Mouse (Mus musculus) liver, embryonic 18 days (tissue): ENCODE data around the gene Pgap3. TPM values are rescaled to one million over a fixed set of nuclear protein-coding genes. Genes with fewer than 3 reads are reported as not detected.

ENCODE experiments used
- polyA plus RNA-seq: library from polyadenylated mRNA; depleted of rRNA; stranded (reverse); fragments of >200 nt; gene quantifications from 2 replicates; pipeline ENCODE4 v1.2.3, GENCODE M21; 2012; rRNA removed

The Pgap3 gene
- 3.2 and 3.8 TPM in 2 replicates for polyA plus RNA-seq

DNA sequence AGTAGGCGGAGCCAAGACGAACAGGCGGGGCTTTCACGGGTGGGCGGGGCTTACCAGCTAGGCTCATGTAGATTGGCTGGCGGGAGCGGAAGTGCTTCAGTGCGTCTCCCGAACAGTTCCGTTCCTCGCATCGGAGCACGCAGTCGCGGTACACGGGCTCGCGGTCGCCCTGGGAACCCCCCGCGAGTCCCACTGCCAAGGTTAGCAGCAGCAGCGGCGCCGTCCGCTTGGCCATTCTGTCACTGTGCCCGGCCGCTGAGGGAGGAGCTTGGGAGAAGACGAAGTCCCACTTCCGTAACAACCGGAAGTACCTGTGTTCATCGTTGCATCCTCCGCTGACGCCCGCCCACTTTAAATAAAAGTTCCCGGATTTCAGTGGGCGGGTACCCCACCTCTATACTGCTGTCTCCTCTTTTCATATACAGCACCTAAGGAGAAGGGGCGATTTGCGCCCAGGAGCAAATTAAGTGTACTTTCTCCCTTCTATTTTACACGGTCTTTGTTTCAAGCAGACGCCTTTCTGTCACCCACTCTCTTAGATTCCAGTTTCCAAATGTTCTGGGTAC lies at the start of gene Pgap3:
TSS of gene Pgap3 (minus strand) at position 330 of the 566 bp plus-strand sequence.

DNA sequence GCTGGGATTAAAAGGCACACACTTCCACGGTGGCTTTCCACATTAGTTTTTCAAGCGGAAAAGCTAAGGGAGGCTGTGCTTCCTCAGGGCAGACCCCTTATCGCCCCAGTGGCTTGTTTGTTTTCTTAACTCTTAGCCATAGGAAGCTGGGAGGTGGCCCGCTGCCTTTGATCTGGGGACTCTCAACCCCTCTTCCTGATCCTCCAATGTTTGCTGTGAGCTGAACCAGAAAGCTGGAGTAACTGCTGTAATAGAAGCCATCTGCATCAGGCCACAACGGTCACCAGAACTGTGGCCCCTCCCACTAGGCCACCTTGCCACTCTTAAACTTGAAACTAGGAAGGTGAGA lies 45.9 kb upstream of the Pgap3 start, which contains the start of gene Grb7:
TSS of gene Grb7 (plus strand) at position 182 of the 349 bp plus-strand sequence.

DNA sequence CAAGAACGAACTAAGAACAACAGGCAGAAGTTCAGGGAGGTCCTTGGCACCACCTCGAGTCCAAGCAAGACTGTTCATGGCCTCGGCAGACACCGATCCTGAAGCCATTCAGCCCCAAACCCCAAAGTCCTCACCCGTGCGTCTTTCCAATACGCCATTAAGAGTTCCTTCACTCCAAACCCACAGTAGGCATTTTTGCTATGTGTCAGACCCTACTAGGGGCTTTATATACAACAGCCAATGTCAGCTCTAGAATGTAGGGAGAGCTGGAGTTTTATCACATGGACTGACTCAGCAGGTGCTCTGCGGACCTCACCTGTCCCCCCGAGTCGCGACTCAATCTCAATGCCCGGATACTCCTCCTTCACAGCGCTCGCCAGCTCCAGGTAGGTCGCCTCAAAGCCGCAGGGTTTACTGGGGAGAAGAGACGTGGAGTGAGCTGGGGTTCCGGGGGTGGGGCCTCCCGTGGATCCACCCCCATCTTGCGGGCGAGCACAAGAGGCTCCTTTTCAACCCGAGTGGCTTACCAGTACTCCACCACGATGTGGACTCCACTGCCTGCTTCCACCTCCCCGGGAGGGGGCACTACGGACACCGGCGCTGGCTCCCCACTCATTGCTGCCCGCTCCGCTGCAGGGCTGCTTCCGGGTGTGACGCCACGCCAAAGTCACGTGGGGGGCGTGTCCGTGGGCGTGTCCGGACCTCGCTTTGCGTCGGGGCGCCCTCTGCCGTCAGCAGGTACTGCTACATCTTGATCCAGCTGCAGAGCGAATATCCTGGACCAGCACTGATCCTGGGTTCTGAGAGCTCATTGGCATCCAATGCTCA lies 38.3 kb upstream of the Pgap3 start, which contains the start of gene Mien1:
TSS of gene Mien1 (minus strand) at position 661 of the 828 bp plus-strand sequence.

DNA sequence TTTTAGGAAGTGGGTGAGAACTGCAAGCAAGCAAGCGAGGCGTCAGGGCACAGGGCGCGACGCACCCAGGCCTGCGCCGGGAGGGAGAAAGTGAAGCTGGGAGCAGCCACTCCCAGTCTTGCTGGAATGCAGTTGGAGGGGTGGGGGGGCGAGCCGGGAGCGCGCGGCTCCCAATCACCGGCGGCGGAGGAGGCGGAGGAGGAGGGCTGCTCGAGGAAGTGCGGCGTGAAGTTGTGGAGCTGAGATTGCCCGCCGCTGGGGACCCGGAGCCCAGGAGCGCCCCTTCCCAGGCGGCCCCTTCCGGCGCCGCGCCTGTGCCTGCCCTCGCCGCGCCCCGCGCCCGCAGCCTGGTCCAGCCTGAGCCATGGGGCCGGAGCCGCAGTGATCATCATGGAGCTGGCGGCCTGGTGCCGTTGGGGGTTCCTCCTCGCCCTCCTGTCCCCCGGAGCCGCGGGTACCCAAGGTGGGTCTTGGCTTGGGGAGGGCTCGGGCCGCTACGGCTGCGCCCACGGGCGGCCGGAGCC lies 12.0 kb upstream of the Pgap3 start, which contains the start of gene Erbb2:
TSS of gene Erbb2 (plus strand) at position 198 of the 524 bp plus-strand sequence.

DNA sequence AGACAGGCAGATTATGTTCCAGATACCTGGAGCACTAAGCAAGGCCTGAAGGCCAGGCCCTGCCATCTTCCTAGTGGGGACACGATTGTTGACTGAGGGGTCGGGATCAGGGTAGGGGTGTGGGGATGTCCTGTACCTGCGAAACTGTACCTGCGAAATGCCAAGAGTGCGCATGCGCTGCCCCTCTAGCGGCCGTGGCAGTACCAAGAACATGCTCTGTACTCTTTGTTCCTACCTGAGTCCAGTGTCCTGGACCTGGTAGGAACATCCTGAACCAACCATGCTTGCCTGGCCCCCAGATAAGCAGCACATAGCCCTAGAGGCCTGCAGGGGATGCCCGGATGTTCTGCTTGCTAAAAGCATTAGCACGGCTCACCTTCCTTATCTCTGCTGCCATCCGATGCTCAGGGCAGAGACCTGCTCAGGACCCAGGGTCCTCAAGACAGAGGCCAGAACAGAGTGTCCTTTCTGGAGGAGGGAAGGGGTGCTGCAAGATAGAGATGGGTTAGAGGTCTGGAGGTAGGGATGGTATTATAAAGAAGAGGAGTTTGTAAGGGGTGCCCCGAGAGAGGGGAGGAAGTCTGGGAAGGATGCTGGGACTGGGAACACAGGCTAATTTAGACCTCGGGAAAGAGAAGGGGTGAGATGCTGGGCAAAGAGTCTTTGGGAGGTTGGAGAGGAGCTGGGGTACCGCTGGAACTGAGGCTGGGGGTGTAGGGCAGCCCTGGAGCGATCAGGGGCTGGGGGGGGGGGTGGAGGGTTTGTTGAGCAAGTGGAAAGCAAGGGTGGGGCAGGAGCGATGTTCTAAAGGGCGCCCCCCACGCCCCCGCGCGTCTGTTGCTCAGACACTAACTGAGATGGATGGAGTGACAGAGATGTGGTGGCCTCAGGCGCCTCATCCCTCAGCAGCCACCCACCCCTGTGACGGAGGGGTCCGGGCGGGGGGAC lies 14.4 kb downstream of the Pgap3 start, which contains the start of gene Pnmt:
TSS of gene Pnmt (plus strand) at position 813 of the 948 bp plus-strand sequence.

DNA sequence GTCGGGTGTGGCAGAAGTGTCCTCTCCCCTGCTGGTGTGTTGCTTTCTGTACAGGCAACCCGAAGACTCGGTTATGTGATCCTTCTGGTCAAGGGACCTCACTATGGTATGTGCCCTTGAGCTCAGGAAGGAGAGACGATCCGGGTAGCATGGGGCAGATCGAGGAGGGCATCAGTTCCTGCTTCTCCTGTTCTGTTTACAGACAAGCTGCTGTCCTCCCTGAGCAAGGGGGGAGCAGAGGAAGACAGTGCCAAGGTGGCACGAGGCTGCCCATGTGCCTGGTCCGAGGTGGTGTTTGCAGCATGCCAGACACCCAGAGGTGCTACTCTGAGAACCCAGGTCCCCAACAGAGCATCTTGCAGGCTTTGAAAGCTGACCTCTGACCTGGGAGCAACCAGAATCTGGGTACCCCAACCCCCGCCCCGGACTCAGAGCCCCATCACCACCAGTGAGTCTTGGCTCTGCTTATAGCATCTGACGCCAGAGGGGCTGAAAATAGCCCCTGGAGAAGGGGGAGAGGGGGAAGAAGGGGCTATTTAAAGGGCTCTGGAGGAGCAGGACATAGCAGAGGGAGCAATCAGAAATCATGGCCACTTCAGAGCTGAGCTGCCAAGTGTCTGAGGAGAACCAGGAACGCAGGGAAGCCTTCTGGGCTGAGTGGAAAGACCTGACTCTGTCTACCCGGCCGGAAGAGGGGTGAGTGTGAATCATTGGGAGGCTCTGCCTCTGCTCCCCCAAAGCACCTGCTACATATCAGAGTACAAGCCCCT lies 16.8 kb downstream of the Pgap3 start, which contains the start of gene Tcap:
TSS of gene Tcap (plus strand) at position 551 of the 770 bp plus-strand sequence.

DNA sequence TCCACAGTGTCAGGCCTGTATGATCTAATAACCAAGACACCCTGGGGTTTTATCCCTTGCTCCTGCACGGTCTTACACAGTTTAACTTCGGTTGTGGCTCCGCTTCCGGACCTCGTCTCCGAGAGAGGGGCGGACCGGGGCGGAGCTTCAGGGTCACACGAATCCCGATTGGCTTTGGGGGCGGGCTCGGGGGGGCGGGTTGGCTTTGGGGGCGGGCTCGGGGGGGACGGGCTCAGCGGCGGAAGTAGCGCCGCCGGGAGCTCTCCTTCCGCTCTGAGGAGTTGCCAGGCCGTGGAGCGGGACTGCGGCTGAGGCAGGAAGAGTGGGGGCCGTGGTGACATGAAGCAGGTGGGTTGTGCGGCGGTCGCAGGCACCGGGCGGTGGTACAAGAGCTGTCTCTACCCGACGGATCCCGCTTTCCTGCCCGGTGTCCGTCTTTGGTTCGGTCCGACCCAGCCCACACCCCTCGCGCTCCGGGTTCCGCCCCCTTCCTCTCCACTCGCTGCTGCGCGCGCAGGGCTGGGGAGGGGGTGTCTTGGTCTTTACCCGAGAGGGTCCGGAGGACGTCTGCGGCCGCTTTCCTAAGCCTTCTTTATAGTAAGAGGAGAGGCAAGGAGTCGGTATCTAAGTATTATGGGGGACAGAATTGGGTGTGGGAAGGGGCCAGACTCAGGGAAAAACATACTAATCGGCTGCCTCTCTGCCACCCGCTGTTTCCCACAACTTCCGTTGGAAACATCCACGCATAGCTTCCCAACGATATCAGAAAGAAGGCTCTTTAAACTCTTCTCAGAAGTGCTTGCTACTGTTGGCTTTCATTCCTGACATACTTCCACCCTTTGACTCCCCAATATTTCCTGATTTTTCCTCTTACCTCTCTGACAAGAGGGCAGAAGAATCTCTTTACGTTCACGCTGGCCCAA lies 41.9 kb downstream of the Pgap3 start, which contains the start of gene Stard3:
TSS of gene Stard3 (plus strand) at position 208 of the 923 bp plus-strand sequence.

DNA sequence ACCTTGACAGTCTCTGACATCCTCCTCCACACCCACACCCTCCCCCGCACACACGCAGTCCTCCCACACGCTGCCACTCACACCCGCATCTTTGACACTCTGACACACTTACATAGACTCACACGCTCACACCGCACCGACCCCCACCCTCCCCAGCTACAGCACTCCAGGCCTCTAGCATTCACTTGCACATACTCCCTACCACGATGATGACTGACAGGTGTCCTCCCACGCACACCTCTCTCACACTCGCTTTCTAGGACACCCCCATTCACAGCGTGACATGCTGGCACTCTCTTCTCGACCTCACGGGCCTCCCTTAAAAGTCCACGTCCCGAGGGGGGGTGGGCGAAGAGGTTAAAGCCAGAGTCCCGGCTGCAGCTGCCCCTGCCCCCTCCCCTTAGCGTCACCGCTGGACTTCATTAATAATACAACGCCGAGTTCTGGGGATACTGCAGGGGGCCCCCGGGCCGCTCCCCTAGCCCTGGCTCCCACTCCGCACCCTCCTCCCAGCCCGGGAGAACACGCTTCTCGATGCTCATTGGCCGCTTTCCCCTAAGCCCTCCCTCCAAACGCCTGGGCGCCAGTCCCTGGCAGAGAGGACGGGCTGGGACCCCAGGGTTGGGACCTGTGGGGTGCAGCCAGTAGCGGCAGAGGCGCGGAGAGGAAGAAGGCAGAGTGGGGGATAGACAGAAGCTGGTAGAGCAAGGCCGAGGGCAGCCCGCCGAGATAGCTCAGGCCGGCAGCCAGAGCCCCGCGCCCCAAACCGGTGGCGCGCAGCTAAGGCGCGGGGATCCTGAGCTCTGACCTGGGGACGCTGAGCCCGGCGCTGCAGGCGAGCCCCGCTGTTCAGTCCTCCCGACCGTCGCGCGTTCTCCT lies 52.0 kb downstream of the Pgap3 start, which contains the start of gene Ppp1r1b:
TSS of gene Ppp1r1b (plus strand) at position 322 of the 879 bp plus-strand sequence.

Other genes with a start within 250 kb of the Pgap3 start
- gene Med1, start 207.2 kb downstream of the Pgap3 start, polyA plus RNA-seq = 7.7 and 8.1 TPM in 2 replicates
- gene Cdk12, start 197.4 kb downstream of the Pgap3 start, polyA plus RNA-seq = 9.2 and 11.4 TPM in 2 replicates
- gene Neurod2, start 70.8 kb downstream of the Pgap3 start, polyA plus RNA-seq = not detected in 2 replicates
- 2.5 and 3.4 TPM in 2 replicates for gene Ppp1r1b, start 52.1 kb downstream of the Pgap3 start, polyA plus RNA-seq
- gene Stard3, start 42.1 kb downstream of the Pgap3 start, polyA plus RNA-seq = 24.3 and 28.8 TPM in 2 replicates
- 0.22 TPM in 1 of 2 replicates, not detected in the other for gene Tcap, start 16.7 kb downstream of the Pgap3 start, polyA plus RNA-seq
- 0.08 TPM in 1 of 2 replicates, not detected in the other for gene Pnmt, start 14.0 kb downstream of the Pgap3 start, polyA plus RNA-seq
- gene Erbb2, start 12.0 kb upstream of the Pgap3 start, polyA plus RNA-seq = 1.2 and 1.4 TPM in 2 replicates
- 47.0 and 54.6 TPM in 2 replicates for gene Mien1, start 38.5 kb upstream of the Pgap3 start, polyA plus RNA-seq
- 55.0 and 55.3 TPM in 2 replicates for gene Grb7, start 45.9 kb upstream of the Pgap3 start, polyA plus RNA-seq
- 1.1 TPM in 2 replicates for gene Ikzf3, start 145.5 kb upstream of the Pgap3 start, polyA plus RNA-seq
- 0.30 and 0.43 TPM in 2 replicates for gene Zpbp2, start 150.6 kb upstream of the Pgap3 start, polyA plus RNA-seq
- 27.8 and 29.1 TPM in 2 replicates for gene Ormdl3, start 186.9 kb upstream of the Pgap3 start, polyA plus RNA-seq
- gene Lrrc3c, start 197.8 kb upstream of the Pgap3 start, polyA plus RNA-seq = not detected in 2 replicates
- gene Gm12355, start 225.2 kb upstream of the Pgap3 start, polyA plus RNA-seq = 0.07 and 0.10 TPM in 2 replicates
- gene Gsdma3, start 225.9 kb upstream of the Pgap3 start, polyA plus RNA-seq = not detected in 2 replicates
- not detected in 2 replicates for gene Gsdma2, start 246.3 kb upstream of the Pgap3 start, polyA plus RNA-seq